Mouse (Mus musculus) CH12.LX (cell line): Measurements from ENCODE around the gene Best2. TPM values are rescaled to one million over a fixed set of nuclear protein-coding genes. Genes with fewer than 3 reads are reported as not detected.

Experiments used
- DNase-seq: peaks from one replicate; pipeline ENCODE4 v3.0.0-alpha.2; 2013; ENCODE audit errors: extremely low read depth
- H3K27ac ChIP-seq: 2 replicates; pipeline ENCODE4 v1.5.1; 2012; ENCODE audit warnings: low read depth, mild to moderate bottlenecking, control low read depth, moderate library complexity; ENCODE audit not compliant: insufficient read depth
- H3K27me3 ChIP-seq: replicated peaks from 2 replicates; pipeline ENCODE3; 2012; ENCODE audit warnings: inconsistent platforms
- H3K36me3 ChIP-seq, 2 experiments: replicated peaks in 1 of 2; 2 replicates each; pipeline versions ENCODE3 to v1.6.1; 2012; ENCODE audit warnings: inconsistent platforms in 1 of 2, low read length in 1 of 2, mild to moderate bottlenecking in 1 of 2, mixed read lengths in 1 of 2, moderate library complexity in 1 of 2; ENCODE audit not compliant: control insufficient read depth in 1 of 2, insufficient read depth in 1 of 2
- H3K4me1 ChIP-seq, 2 experiments: 2 replicates each; pipeline ENCODE4 v1.6.1; 2012; ENCODE audit warnings: inconsistent platforms in 1 of 2, moderate library complexity in 1 of 2; ENCODE audit not compliant: insufficient read depth in 2 of 2, control insufficient read depth in 1 of 2
- H3K4me2 ChIP-seq: 2 replicates; pipeline ENCODE4 v1.6.1; 2012; ENCODE audit warnings: low read depth, mild to moderate bottlenecking, control low read depth; ENCODE audit not compliant: poor library complexity, insufficient read depth, severe bottlenecking
- H3K4me3 ChIP-seq, 3 experiments: fragments of 150-350 bp in 1 of 3; sonication (generic) in 1 of 3; replicated peaks in 1 of 3; 2 replicates each; pipeline versions ENCODE3 to v1.5.1; 2011 to 2012; ENCODE audit warnings: low read depth in 2 of 3, low read length in 2 of 3, mild to moderate bottlenecking in 2 of 3, moderate library complexity in 2 of 3, control low read depth in 1 of 3, improper control_type of control experiment in 1 of 3, inconsistent platforms in 1 of 3, mixed read lengths in 1 of 3; ENCODE audit not compliant: poor library complexity in 1 of 3
- H3K79me2 ChIP-seq: replicated peaks from 2 replicates; pipeline ENCODE4 v1.6.1; 2012; ENCODE audit warnings: mild to moderate bottlenecking, moderate library complexity; ENCODE audit not compliant: control insufficient read depth, poor library complexity, insufficient read depth, severe bottlenecking; ENCODE audit errors: extremely low read depth
- H3K9ac ChIP-seq: 2 replicates; pipeline ENCODE4 v1.6.1; 2012; ENCODE audit warnings: low read depth, mild to moderate bottlenecking, control low read depth, moderate library complexity; ENCODE audit not compliant: insufficient read depth
- H3K9me3 ChIP-seq: replicated peaks from 2 replicates; pipeline ENCODE3; 2012; ENCODE audit warnings: low read length, inconsistent platforms, mixed read lengths
- BHLHE40 ChIP-seq: IDR thresholded peaks from 2 replicates; pipeline ENCODE4 v1.6.1; 2011; ENCODE audit warnings: mild to moderate bottlenecking, low read depth, low read length, improper control_type of control experiment
- CHD1 ChIP-seq: IDR thresholded peaks from 2 replicates; pipeline ENCODE4 v1.6.1; 2012; ENCODE audit warnings: low read depth, low read length, improper control_type of control experiment, inconsistent platforms
- CHD2 ChIP-seq: IDR thresholded peaks from 2 replicates; pipeline ENCODE4 v1.6.1; 2011; ENCODE audit warnings: low read length, improper control_type of control experiment
- CTCF ChIP-seq, 2 experiments: IDR thresholded peaks in 1 of 2; conservative IDR thresholded peaks in 1 of 2; 2 replicates each; pipeline ENCODE4 v1.5.1; 2011 to 2012; ENCODE audit warnings: low read depth in 2 of 2, low read length in 2 of 2, improper control_type of control experiment in 1 of 2, inconsistent platforms in 1 of 2, mild to moderate bottlenecking in 1 of 2, moderate library complexity in 1 of 2
- E2F4 ChIP-seq: IDR thresholded peaks from 2 replicates; pipeline ENCODE4 v1.6.1; 2011; ENCODE audit warnings: low read depth, low read length, improper control_type of control experiment; ENCODE audit not compliant: insufficient replicate concordance
- ETS1 ChIP-seq: conservative IDR thresholded peaks from 2 replicates; pipeline ENCODE4 v1.6.1; 2012; ENCODE audit warnings: low read depth, mild to moderate bottlenecking, inconsistent platforms, low read length, improper control_type of control experiment, moderate library complexity
- JUN ChIP-seq: IDR thresholded peaks from 2 replicates; pipeline ENCODE4 v1.6.1; 2011; ENCODE audit warnings: low read depth, mild to moderate bottlenecking, low read length, improper control_type of control experiment, moderate library complexity; ENCODE audit not compliant: insufficient read depth
- JUND ChIP-seq: conservative IDR thresholded peaks from 2 replicates; pipeline ENCODE4 v1.6.1; 2011; ENCODE audit warnings: low read depth, low read length, improper control_type of control experiment
- KAT2A ChIP-seq: IDR thresholded peaks from 2 replicates; pipeline ENCODE4 v1.6.1; 2012; ENCODE audit warnings: low read length, improper control_type of control experiment, inconsistent platforms; ENCODE audit not compliant: insufficient replicate concordance
- MAFK ChIP-seq: IDR thresholded peaks from 2 replicates; pipeline ENCODE4 v1.6.1; 2011; ENCODE audit warnings: low read length, improper control_type of control experiment; ENCODE audit not compliant: insufficient replicate concordance
- MAX ChIP-seq: IDR thresholded peaks from 2 replicates; pipeline ENCODE4 v1.6.1; 2011; ENCODE audit warnings: low read length, improper control_type of control experiment
- MAZ ChIP-seq: IDR thresholded peaks from 2 replicates; pipeline ENCODE4 v1.6.1; 2012; ENCODE audit warnings: low read depth, mild to moderate bottlenecking, inconsistent platforms, low read length, improper control_type of control experiment, moderate library complexity
- MEF2A ChIP-seq: IDR thresholded peaks from 2 replicates; pipeline ENCODE4 v1.6.1; 2014; ENCODE audit warnings: low read depth, mild to moderate bottlenecking, inconsistent platforms, low read length, improper control_type of control experiment, borderline replicate concordance
- MXI1 ChIP-seq: IDR thresholded peaks from 2 replicates; pipeline ENCODE4 v1.6.1; 2011; ENCODE audit warnings: mild to moderate bottlenecking, low read depth, low read length, improper control_type of control experiment
- MYC ChIP-seq: IDR thresholded peaks from 2 replicates; pipeline ENCODE4 v1.6.1; 2011; ENCODE audit warnings: low read depth, mild to moderate bottlenecking, improper control_type of control experiment, low read length
- NELFE ChIP-seq: IDR thresholded peaks from 2 replicates; pipeline ENCODE4 v1.6.1; 2011; ENCODE audit warnings: low read depth, low read length, improper control_type of control experiment
- NRF1 ChIP-seq: IDR thresholded peaks from 2 replicates; pipeline ENCODE4 v1.6.1; 2014; ENCODE audit warnings: low read depth, mild to moderate bottlenecking, inconsistent platforms, low read length, improper control_type of control experiment, moderate library complexity
- PAX5 ChIP-seq: IDR thresholded peaks from 2 replicates; pipeline ENCODE4 v1.6.1; 2012; ENCODE audit warnings: low read length, inconsistent platforms, mixed read lengths
- RCOR1 ChIP-seq: conservative IDR thresholded peaks from 2 replicates; pipeline ENCODE4 v1.6.1; 2012; ENCODE audit warnings: low read depth, mild to moderate bottlenecking, inconsistent platforms, low read length, improper control_type of control experiment
- SIN3A ChIP-seq: IDR thresholded peaks from 2 replicates; pipeline ENCODE4 v1.6.1; 2012; ENCODE audit warnings: low read length, improper control_type of control experiment, inconsistent platforms
- SMC3 ChIP-seq: IDR thresholded peaks from 2 replicates; pipeline ENCODE4 v1.6.1; 2011; ENCODE audit warnings: low read depth, low read length, improper control_type of control experiment
- TBP ChIP-seq: conservative IDR thresholded peaks from 2 replicates; pipeline ENCODE4 v1.6.1; 2011; ENCODE audit warnings: low read depth, low read length, improper control_type of control experiment
- TCF12 ChIP-seq: IDR thresholded peaks from 2 replicates; pipeline ENCODE4 v1.6.1; 2014; ENCODE audit warnings: low read depth, mild to moderate bottlenecking, inconsistent platforms, low read length, improper control_type of control experiment
- UBTF ChIP-seq: IDR thresholded peaks from 2 replicates; pipeline ENCODE4 v1.6.1; 2012; ENCODE audit warnings: low read depth, mild to moderate bottlenecking, inconsistent platforms, low read length, improper control_type of control experiment, moderate library complexity
- USF1 ChIP-seq: IDR thresholded peaks from 2 replicates; pipeline ENCODE4 v1.6.1; 2014; ENCODE audit warnings: low read depth, mild to moderate bottlenecking, inconsistent platforms, low read length, improper control_type of control experiment
- USF2 ChIP-seq: conservative IDR thresholded peaks from 2 replicates; pipeline ENCODE4 v1.6.1; 2011; ENCODE audit warnings: low read depth, low read length, improper control_type of control experiment
- ZKSCAN1 ChIP-seq: IDR thresholded peaks from 2 replicates; pipeline ENCODE4 v1.6.1; 2012; ENCODE audit warnings: low read depth, inconsistent platforms, low read length, improper control_type of control experiment, borderline replicate concordance
- ZMIZ1 ChIP-seq: IDR thresholded peaks from 2 replicates; pipeline ENCODE4 v1.6.1; 2012; ENCODE audit warnings: low read depth, mild to moderate bottlenecking, inconsistent platforms, low read length, improper control_type of control experiment
- ZNF384 ChIP-seq: IDR thresholded peaks from 2 replicates; pipeline ENCODE4 v1.6.1; 2012; ENCODE audit warnings: low read depth, low read length, improper control_type of control experiment, inconsistent platforms
- dilution Hi-C: fragments of 300-500 bp; cut with MboI; formaldehyde crosslinking; loops from 2 replicates; pipeline ENCODE4 v1.14.3; 2020; ENCODE audit warnings: low sequenced_read_pairs; ENCODE audit not compliant: extremely low pct_unique_long_range_greater_than_20kb, extremely low pct_ligation_motif_present
- in situ Hi-C: fragments of 300-500 bp; cut with MboI; formaldehyde crosslinking; loops from 3 replicates; pipeline ENCODE4 v1.14.3; 2019; ENCODE audit warnings: low sequenced_read_pairs, low pct_ligation_motif_present, low pct_unique_long_range_greater_than_20kb, mixed read lengths
- polyA plus RNA-seq: library from polyadenylated mRNA; unstranded; fragments of >175 nt; gene quantifications from 2 replicates; pipeline ENCODE4 v1.2.1, GENCODE M21; 2012; ENCODE audit warnings: low read depth; ENCODE audit not compliant: insufficient read length
- total RNA-seq, 2 experiments: library from RNA; depleted of rRNA; stranded (reverse); fragments of 300-350 nt in 1 of 2; fragments of >200 nt in 1 of 2; gene quantifications; 2 replicates each; pipeline ENCODE4 v1.2.3; 2012 to 2014

Best2 gene
- total and polyA plus RNA-seq, 3 experiments, result 0.23 TPM; not detected in 2

GRCm38 (mm10) chr8:85043619-85044018, 29.3 kb upstream of the Best2 start:
- H3K9ac ChIP-seq, result no peak overlapping the region
- dilution Hi-C loops, result no loop called here
- no peak for TF ChIP-seq MAX
- TF ChIP-seq USF1, result no peak
- TF ChIP-seq TCF12, result no peak
- TF ChIP-seq CHD2, result no peak
- TF ChIP-seq E2F4, result no peak
- TF ChIP-seq ZNF384, result no peak
- no peak for TF ChIP-seq KAT2A
- no peak for TF ChIP-seq ZMIZ1
- TF ChIP-seq SMC3, result no peak
- no peak for TF ChIP-seq MEF2A
- TF ChIP-seq USF2, result no peak
- TF ChIP-seq JUND, result no peak
- TF ChIP-seq MAZ, result no peak
- TF ChIP-seq MYC, result no peak
- TF ChIP-seq ZKSCAN1, result no peak
- TF ChIP-seq NELFE, result no peak
- TF ChIP-seq BHLHE40, result no peak
- no peak overlapping the region for H3K27ac ChIP-seq
- H3K4me1 ChIP-seq, result peaks cover 3 to 29% of the 10 kb centered on the region in 2 experiments
- DNase-seq, result no peak
- no peaks in the 10 kb centered on the region for H3K27me3 ChIP-seq
- H3K36me3 ChIP-seq, result peaks cover 76 to 89% of the 10 kb centered on the region in 2 experiments
- H3K4me3 ChIP-seq, result no peak overlapping the region
- H3K79me2 ChIP-seq, result peaks cover 51% of the 10 kb centered on the region
- H3K9me3 ChIP-seq, result no peaks in the 10 kb centered on the region
- no peak overlapping the region for H3K4me2 ChIP-seq
- in situ Hi-C loops, result no loop called here

GRCm38 (mm10) chr8:85037681-85038531, 23.6 kb upstream of the Best2 start:
- peak overlapping the region; percentile 91 for H3K4me2 ChIP-seq
- H3K27me3 ChIP-seq, result no peaks in the 10 kb centered on the region
- peaks cover 3 to 49% of the 10 kb centered on the region in 2 experiments for H3K4me1 ChIP-seq
- dilution Hi-C loops, result no loop called here
- peak overlapping the region; percentile 94 for H3K9ac ChIP-seq
- H3K4me3 ChIP-seq, result peak overlapping the region; percentile 83 to 90 (median 88)
- no peaks in the 10 kb centered on the region for H3K9me3 ChIP-seq
- DNase-seq, result peak; percentile 52
- peak overlapping the region; percentile 88 for H3K27ac ChIP-seq
- peaks cover 59% of the 10 kb centered on the region for H3K79me2 ChIP-seq
- in situ Hi-C loops, result no loop called here
- peaks cover 25 to 44% of the 10 kb centered on the region in 2 experiments for H3K36me3 ChIP-seq
- TF ChIP-seq SMC3 (no peak), PAX5 (no peak), CTCF (conservative IDR thresholded peaks at IDR 0.05 in 1 of 2, IDR thresholded peaks at IDR 0.05 in 1 of 2; ENCODE audit: low read depth in 2 of 2, low read length in 2 of 2) (no peak), MAX (peak; percentile 26; the same call in 1 of the 2 replicates), BHLHE40 (no peak), JUND (no peak), ZKSCAN1 (no peak), JUN (no peak), RCOR1 (no peak), USF1 (no peak), NELFE (no peak), CHD1 (no peak), SIN3A (no peak; the same call in 1 of the 2 replicates), MAFK (no peak), ETS1 (no peak), NRF1 (peak; percentile 30; the same call in 1 of the 2 replicates), USF2 (no peak), TBP (0 out of 2 replicates have a peak, but pooled peaks have one; percentile 41), MAZ (peak; percentile 74; the same call in 1 of the 2 replicates), MXI1 (peak; percentile 84), CHD2 (no peak), UBTF (no peak), E2F4 (no peak), MEF2A (no peak)
